In the genomic region with DNA sequence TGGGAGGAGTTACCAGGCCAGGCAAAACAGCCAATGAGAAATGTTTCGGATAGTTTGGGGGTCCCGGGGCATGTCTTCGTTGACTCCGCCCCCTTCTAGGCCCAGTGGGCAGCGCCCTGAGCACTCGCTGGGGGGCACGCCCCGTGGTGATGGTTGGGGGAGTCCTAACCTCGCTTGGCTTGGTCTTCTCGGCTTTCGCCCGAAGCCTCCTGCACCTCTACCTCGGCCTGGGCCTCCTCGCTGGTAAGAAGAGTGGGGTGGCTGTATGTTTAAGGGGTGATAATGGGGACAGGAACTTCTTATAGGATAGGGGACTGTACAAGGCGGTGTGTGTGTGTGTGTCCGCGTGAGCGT, we compare ENCODE assay signal across 8 mouse cellular contexts. TPM values are rescaled to one million over a fixed set of nuclear protein-coding genes. Genes with fewer than 3 reads are reported as not detected.
A peak's percentile ranks its signal among the peaks of the same experiment; 100 is the strongest.
DNase-seq lines count a peak whose midpoint lies in the region; ATAC-seq lines count a peak whose summit lies in the region.

No protein-coding gene starts in this region.

- H3K36me3 ChIP-seq in heart, embryonic 12.5 days: no peaks in the 10 kb centered on the region
- H3K36me3 ChIP-seq in hindbrain, embryonic 13.5 days: peaks cover 10% of the 10 kb centered on the region
- H3K36me3 ChIP-seq in midbrain, embryonic 12.5 days: peaks cover 16% of the 10 kb centered on the region

- H3K27ac ChIP-seq in heart, embryonic 12.5 days (ENCODE audit: poor library complexity, severe bottlenecking): no peak overlapping the region
- no peak overlapping the region for H3K27ac ChIP-seq in hindbrain, embryonic 13.5 days
- no peak overlapping the region for H3K27ac ChIP-seq in midbrain, embryonic 12.5 days (replicated peaks)

- DNase-seq in heart, adult 9 months (ENCODE audit: low spot score in 2 of 2): no peak
- DNase-seq in ZHBTc4 (ENCODE audit: low read depth, low spot score): peak; percentile 32
- no peak for DNase-seq in testis, postnatal 14 days (ENCODE audit: low spot score)
- DNase-seq in left cerebral cortex, adult 8-10 months (ENCODE audit: low spot score in 2 of 2): no peak
- DNase-seq in c-Kit-positive CD71-positive TER-119-positive erythroid progenitor cells, embryonic 14.5 days (ENCODE audit: low spot score): no peak

- 8% methylated on average over 18 of the region's 18 CpGs for WGBS in heart, embryonic 12.5 days
- 3% methylated on average over 18 of the region's 18 CpGs for WGBS in hindbrain, embryonic 13.5 days
- WGBS in midbrain, embryonic 12.5 days: 5% methylated on average over 18 of the region's 18 CpGs

- H3K9ac ChIP-seq in heart, embryonic 12.5 days: no peak overlapping the region
- no peak overlapping the region; the same call in 1 of the 2 replicates for H3K9ac ChIP-seq in hindbrain, embryonic 13.5 days
- H3K9ac ChIP-seq in midbrain, embryonic 12.5 days (replicated peaks): no peak overlapping the region

- H3K27me3 ChIP-seq in heart, embryonic 12.5 days (replicated peaks): peaks cover 77% of the 10 kb centered on the region
- peaks cover 64% of the 10 kb centered on the region for H3K27me3 ChIP-seq in hindbrain, embryonic 13.5 days
- H3K27me3 ChIP-seq in midbrain, embryonic 12.5 days: peaks cover 76% of the 10 kb centered on the region

- peak overlapping the region; percentile 40 for H3K4me3 ChIP-seq in heart, embryonic 12.5 days
- peak overlapping the region; percentile 39 for H3K4me3 ChIP-seq in hindbrain, embryonic 13.5 days
- H3K4me3 ChIP-seq in midbrain, embryonic 12.5 days: peak overlapping the region; percentile 33

- H3K9me3 ChIP-seq in heart, embryonic 12.5 days (replicated peaks): no peaks in the 10 kb centered on the region
- H3K9me3 ChIP-seq in hindbrain, embryonic 13.5 days: no peaks in the 10 kb centered on the region
- no peaks in the 10 kb centered on the region for H3K9me3 ChIP-seq in midbrain, embryonic 12.5 days

- no peak for ATAC-seq in heart, embryonic 12.5 days (ENCODE audit: insufficient number of reproducible peaks, low FRiP score)
- 0 out of 2 replicates have a peak, but pooled peaks have one; percentile 32 for ATAC-seq in hindbrain, embryonic 13.5 days (ENCODE audit: low FRiP score)
- ATAC-seq in midbrain, embryonic 12.5 days (ENCODE audit: low FRiP score, low read depth): no peak

- H3K4me1 ChIP-seq in heart, embryonic 12.5 days (replicated peaks): peaks cover 33% of the 10 kb centered on the region
- peaks cover 45% of the 10 kb centered on the region for H3K4me1 ChIP-seq in hindbrain, embryonic 13.5 days (replicated peaks)
- peaks cover 41% of the 10 kb centered on the region for H3K4me1 ChIP-seq in midbrain, embryonic 12.5 days

- peak overlapping the region; percentile 72 for H3K4me2 ChIP-seq in heart, embryonic 12.5 days
- H3K4me2 ChIP-seq in hindbrain, embryonic 13.5 days: peak overlapping the region; percentile 68
- H3K4me2 ChIP-seq in midbrain, embryonic 12.5 days (replicated peaks): peak overlapping the region; percentile 59

RNA-seq across cellular contexts. Expression of gene Slc16a11, which starts 2.3 kb away (rescaled TPM):
- polyA plus RNA-seq in heart, embryonic 12.5 days (2016; fragmentation: Nextera tagmentation; extraction: Ambion mirVana): 0.41 and 1.1 TPM in 2 replicates
- polyA plus RNA-seq in hindbrain, embryonic 13.5 days (2015; fragmentation: Nextera tagmentation; extraction: Ambion mirVana): 3.1 and 4.6 TPM in 2 replicates
- polyA plus RNA-seq in midbrain, embryonic 12.5 days (2016; fragmentation: Nextera tagmentation; extraction: Ambion mirVana): 1.9 and 2.8 TPM in 2 replicates
- 10 to 100 TPM; 32.3 to 43.4 (median 36.5) TPM for total RNA-seq in left cerebral cortex, adult 8-10 months (2022)

RNA-seq across cellular contexts. Expression of gene Slc16a13, which starts 6.0 kb away (rescaled TPM):
- 7.7 and 9.1 TPM in 2 replicates for polyA plus RNA-seq in heart, embryonic 12.5 days (2016; fragmentation: Nextera tagmentation; extraction: Ambion mirVana)
- 16.1 and 18.1 TPM in 2 replicates for polyA plus RNA-seq in hindbrain, embryonic 13.5 days (2015; fragmentation: Nextera tagmentation; extraction: Ambion mirVana)
- 19.0 and 19.5 TPM in 2 replicates for polyA plus RNA-seq in midbrain, embryonic 12.5 days (2016; fragmentation: Nextera tagmentation; extraction: Ambion mirVana)
- 10 to 100 TPM in 1 of 4 experiments, 1 to 10 TPM in 3; 7.6 to 10.4 (median 8.5) TPM for total RNA-seq in left cerebral cortex, adult 8-10 months (2022)

RNA-seq across cellular contexts. Expression of gene Bcl6b, which starts 14.8 kb away (rescaled TPM):
- 17.6 and 19.6 TPM in 2 replicates for polyA plus RNA-seq in heart, embryonic 12.5 days (2016; fragmentation: Nextera tagmentation; extraction: Ambion mirVana)
- 5.0 and 5.5 TPM in 2 replicates for polyA plus RNA-seq in hindbrain, embryonic 13.5 days (2015; fragmentation: Nextera tagmentation; extraction: Ambion mirVana)
- polyA plus RNA-seq in midbrain, embryonic 12.5 days (2016; fragmentation: Nextera tagmentation; extraction: Ambion mirVana): 5.2 and 5.4 TPM in 2 replicates
- 1 to 10 TPM; 1.0 to 2.2 (median 1.9) TPM for total RNA-seq in left cerebral cortex, adult 8-10 months (2022)

RNA-seq across cellular contexts. Expression of gene 0610010K14Rik, which starts 22.9 kb away (rescaled TPM):
- 125 and 126 TPM in 2 replicates for polyA plus RNA-seq in heart, embryonic 12.5 days (2016; fragmentation: Nextera tagmentation; extraction: Ambion mirVana)
- 193 and 201 TPM in 2 replicates for polyA plus RNA-seq in hindbrain, embryonic 13.5 days (2015; fragmentation: Nextera tagmentation; extraction: Ambion mirVana)
- 210 and 213 TPM in 2 replicates for polyA plus RNA-seq in midbrain, embryonic 12.5 days (2016; fragmentation: Nextera tagmentation; extraction: Ambion mirVana)
- total RNA-seq in left cerebral cortex, adult 8-10 months (2022): 10 to 100 TPM; 41.0 to 46.9 (median 42.0) TPM

RNA-seq across cellular contexts. Expression of gene Gm21988, which starts 24.8 kb away (rescaled TPM):
- 9.0 and 9.5 TPM in 2 replicates for polyA plus RNA-seq in heart, embryonic 12.5 days (2016; fragmentation: Nextera tagmentation; extraction: Ambion mirVana)
- 12.4 and 14.7 TPM in 2 replicates for polyA plus RNA-seq in hindbrain, embryonic 13.5 days (2015; fragmentation: Nextera tagmentation; extraction: Ambion mirVana)
- polyA plus RNA-seq in midbrain, embryonic 12.5 days (2016; fragmentation: Nextera tagmentation; extraction: Ambion mirVana): 10.5 and 12.4 TPM in 2 replicates
- 1 to 10 TPM; 3.2 to 5.1 (median 3.8) TPM for total RNA-seq in left cerebral cortex, adult 8-10 months (2022)
